Mouse (Mus musculus): ENCODE results near the gene Fer1l4.

DNA sequence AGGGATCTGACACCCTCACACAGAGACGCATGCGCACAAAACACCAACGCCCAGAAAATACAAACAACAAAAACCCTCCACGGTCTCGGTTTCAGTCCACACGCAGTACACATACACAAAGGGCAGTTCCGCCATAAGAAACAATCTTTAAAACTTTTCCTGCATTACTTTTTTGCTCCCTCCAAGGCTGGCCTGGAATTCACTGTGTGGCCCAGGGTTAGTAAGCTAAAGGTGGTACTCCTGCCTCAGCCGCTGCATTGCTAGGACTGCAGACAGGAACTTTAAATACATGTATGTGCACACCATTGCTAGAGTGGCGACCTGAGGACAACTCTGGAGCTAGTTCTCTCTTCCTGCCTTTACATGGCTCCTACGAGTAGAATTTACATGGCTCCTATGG lies 18.5 kb upstream of the Fer1l4 start:
- no peak for TF ChIP-seq CTCF (conservative IDR thresholded peaks at IDR 0.05; ENCODE audit: insufficient read depth, insufficient read length, low read depth, low read length)
- TF ChIP-seq POLR2A (IDR thresholded peaks at IDR 0.05; ENCODE audit: low read depth, low read length): no peak
